Mouse (Mus musculus): ENCODE data around the gene Arxes2.

Arxes2 gene

DNA sequence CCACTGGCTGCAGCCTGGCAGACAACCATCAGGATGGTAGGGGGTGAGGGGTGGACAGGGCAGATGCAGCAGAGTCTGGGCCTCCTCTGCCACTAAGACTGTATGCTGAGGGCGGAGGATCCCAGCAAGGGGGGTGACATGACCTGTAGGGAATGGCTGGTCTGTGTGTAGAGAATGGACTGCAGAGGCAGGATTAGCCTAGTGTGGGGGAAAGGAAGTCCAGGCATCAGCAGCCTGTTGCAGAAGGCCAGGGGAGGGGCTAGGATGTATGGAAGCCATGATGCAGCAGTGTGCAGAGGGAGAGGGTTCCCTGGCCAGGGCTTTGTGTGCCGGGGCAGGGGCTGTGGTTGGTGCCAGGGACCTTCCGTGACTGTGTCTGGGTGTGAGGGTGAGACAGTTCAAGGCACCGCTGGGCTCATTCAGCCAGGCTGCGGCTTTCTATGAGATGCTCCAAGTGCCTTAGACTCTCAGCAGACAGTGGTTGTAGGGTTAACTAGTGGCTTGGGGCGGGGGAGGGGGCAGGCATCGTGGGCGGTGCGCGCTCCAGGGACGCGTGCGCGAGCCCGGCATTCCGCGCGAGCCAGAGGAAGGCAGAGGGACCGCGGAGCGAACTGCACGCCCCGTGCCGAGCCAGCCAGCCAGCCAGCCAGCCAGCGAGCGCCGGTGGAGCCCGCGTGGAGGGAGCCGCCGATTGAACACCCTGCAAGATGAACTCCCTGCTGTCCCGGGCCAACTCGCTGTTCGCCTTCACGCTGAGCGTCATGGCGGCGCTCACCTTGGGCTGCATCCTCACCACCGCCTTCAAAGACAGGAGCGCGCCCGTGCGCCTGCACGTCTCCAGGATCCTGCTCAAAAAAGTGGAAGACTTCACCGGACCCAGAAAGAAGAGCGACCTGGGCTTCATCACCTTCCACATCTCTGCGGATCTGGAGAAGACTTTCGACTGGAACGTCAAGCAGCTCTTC lies 39.5 kb downstream of the Arxes2 start, which contains the start of gene Arxes1:
Gene Arxes1 (plus strand): TSS at position 569 of the 965 bp plus-strand sequence.
- in situ Hi-C loops (cut with MboI, MseI): loop anchor here (5.0 kb wide), 1 partner anchor 41 kb away; the partner anchor contains the start of gene Arxes2

DNA sequence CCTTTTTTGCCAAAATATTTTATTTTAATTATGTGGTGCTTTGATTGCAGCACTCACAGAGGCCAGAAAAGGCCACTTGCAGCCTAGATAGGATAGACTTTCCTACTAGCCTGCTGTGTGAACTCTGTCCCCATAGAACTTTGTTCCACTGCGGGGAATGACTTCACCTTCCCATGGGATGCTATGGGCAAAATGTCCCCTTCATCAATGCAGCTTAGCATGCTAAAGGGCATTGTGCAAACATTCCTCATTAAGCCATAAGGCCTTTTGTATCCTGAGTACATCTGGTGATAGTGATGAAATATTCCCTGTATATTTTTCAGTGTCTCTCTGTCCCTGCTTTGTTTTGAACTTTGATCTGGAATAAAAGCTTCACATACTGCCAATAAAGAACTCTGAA lies 50.1 kb downstream of the Arxes2 start:
- in situ Hi-C loops (cut with MboI, MseI): no loop called here
